Mouse (Mus musculus) cerebellum, adult 8-10 months (tissue): ENCODE results near the gene Serpina6.

Source experiments
- DNase-seq: peaks from one replicate; pipeline ENCODE4 v3.0.0; 2022

The Serpina6 gene

GRCm38 (mm10) chr12:103655123-103656044 is 1.6 kb downstream of the Serpina6 start:
- DNase-seq: no peak

GRCm38 (mm10) chr12:103653836-103654235 is 3.2 kb downstream of the Serpina6 start:
- no peak for DNase-seq

- DNase-seq: no peak
These were observed 10.7 kb downstream of the Serpina6 start for GRCm38 (mm10) chr12:103646314-103646713.

- DNase-seq: no peak
These were observed 12.4 kb downstream of the Serpina6 start for GRCm38 (mm10) chr12:103644601-103645000.

GRCm38 (mm10) chr12:103643818-103644217 is 13.2 kb downstream of the Serpina6 start:
- no peak for DNase-seq

GRCm38 (mm10) chr12:103643336-103643735 is 13.7 kb downstream of the Serpina6 start:
- DNase-seq: peak; percentile 65

GRCm38 (mm10) chr12:103635846-103636245 is 21.2 kb downstream of the Serpina6 start:
- DNase-seq: no peak

GRCm38 (mm10) chr12:103634430-103634829 is 22.6 kb downstream of the Serpina6 start:
- DNase-seq: no peak

- no peak for DNase-seq
These were observed 25.8 kb downstream of the Serpina6 start, which contains the start of gene Serpina10 for GRCm38 (mm10) chr12:103631203-103631612. Gene Serpina10, minus strand, starts transcription at chr12:103631444.

- no peak for DNase-seq
These were observed 40.2 kb downstream of the Serpina6 start for GRCm38 (mm10) chr12:103616860-103617261.

- DNase-seq: no peak
These were observed 41.3 kb downstream of the Serpina6 start for GRCm38 (mm10) chr12:103615734-103616133.

GRCm38 (mm10) chr12:103615141-103615540 is 41.9 kb downstream of the Serpina6 start:
- DNase-seq: no peak

- DNase-seq: no peak
These were observed 55.2 kb downstream of the Serpina6 start for GRCm38 (mm10) chr12:103601839-103602238.

GRCm38 (mm10) chr12:103600364-103600763 is 56.6 kb downstream of the Serpina6 start:
- DNase-seq: no peak

GRCm38 (mm10) chr12:103598411-103598810 is 58.6 kb downstream of the Serpina6 start:
- no peak for DNase-seq
